Mouse (Mus musculus) cerebellum, adult 2 months (tissue): ENCODE measurements around the gene BC030870.

Experiments
- CTCF ChIP-seq: fragments of 200-500 bp; IDR thresholded peaks from 2 replicates; pipeline ENCODE4 v1.5.1; 2011; ENCODE audit warnings: low read depth, mild to moderate bottlenecking, control low read depth, low read length, moderate library complexity, borderline replicate concordance; ENCODE audit not compliant: insufficient read depth
- POLR2A ChIP-seq: fragments of 200-500 bp; IDR thresholded peaks from 2 replicates; pipeline ENCODE4 v1.6.1; 2011; ENCODE audit warnings: low read length, control low read depth, borderline replicate concordance; ENCODE audit not compliant: insufficient read depth

DNA sequence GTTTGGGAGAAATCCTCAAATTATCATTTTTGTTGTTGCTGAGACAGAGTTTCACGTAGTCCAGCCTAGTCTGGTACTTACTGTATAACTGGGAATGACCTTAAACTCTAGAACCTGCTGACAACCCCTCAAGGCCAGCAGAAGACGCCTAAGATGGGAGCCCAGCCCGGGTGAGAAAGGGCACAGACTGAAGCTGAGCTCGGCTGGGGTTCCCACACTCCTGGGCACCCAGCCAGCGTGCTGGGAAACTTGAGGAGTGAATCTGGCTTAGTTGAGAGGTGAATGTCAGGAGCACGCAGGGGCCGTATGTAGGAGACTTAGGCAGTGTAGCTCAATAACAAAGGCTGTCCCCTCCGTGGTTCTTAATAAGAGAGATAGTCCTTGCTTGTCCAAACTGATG is 41.7 kb downstream of the BC030870 start:
- TF ChIP-seq POLR2A (no peak), CTCF (no peak)
